Mouse (Mus musculus): ENCODE results near the gene Tead4. TPM values are rescaled to one million over a fixed set of nuclear protein-coding genes. Genes with fewer than 3 reads are reported as not detected.
A peak's percentile ranks its signal among the peaks of the same experiment; 100 is the strongest.
"Not testable (repeated sequence)": the region's sequence is repeated elsewhere in the genome, so short reads cannot be mapped to it uniquely, and the experiment has no call there.

The Tead4 gene
- total RNA-seq (2021), result 4.7 and 5.4 TPM in 2 replicates
- long read RNA-seq, experiment 1, partial matches to known transcripts, result 0 of 1 reads
- long read RNA-seq, experiment 1, other reads (novel, unspliced or antisense), result 0 of 1 reads
- long read RNA-seq, experiment 2, result 0 reads

GRCm38 (mm10) chr6:128300134-128301001 lies at the start of gene Tead4:
Gene Tead4 (minus strand): TSS chr6:128300823.
- peak; percentile 88 for DNase-seq

- no peak for DNase-seq
Measured at GRCm38 (mm10) chr6:128349711-128350110, 49.1 kb upstream of the Tead4 start.

- no peak for DNase-seq
Measured at GRCm38 (mm10) chr6:128346782-128347181, 46.2 kb upstream of the Tead4 start.

- DNase-seq, result no peak
Measured at GRCm38 (mm10) chr6:128345623-128346022, 45.0 kb upstream of the Tead4 start.

GRCm38 (mm10) chr6:128341956-128342723 lies 41.5 kb upstream of the Tead4 start:
- no peak for DNase-seq

- no peak for DNase-seq
Measured at GRCm38 (mm10) chr6:128338876-128339275, 38.3 kb upstream of the Tead4 start.

- DNase-seq, result no peak
Measured at GRCm38 (mm10) chr6:128337467-128337866, 36.8 kb upstream of the Tead4 start.

GRCm38 (mm10) chr6:128334397-128335124 lies 33.9 kb upstream of the Tead4 start:
- DNase-seq, result peak; percentile 82

GRCm38 (mm10) chr6:128318317-128318716 lies 17.7 kb upstream of the Tead4 start:
- peak; percentile 75 for DNase-seq

- DNase-seq, result no peak
Measured at GRCm38 (mm10) chr6:128315597-128315996, 15.0 kb upstream of the Tead4 start.

GRCm38 (mm10) chr6:128314796-128315195 lies 14.2 kb upstream of the Tead4 start:
- no peak for DNase-seq

GRCm38 (mm10) chr6:128308311-128308710 lies 7.7 kb upstream of the Tead4 start:
- peak; percentile 70 for DNase-seq

GRCm38 (mm10) chr6:128304801-128305200 lies 4.2 kb upstream of the Tead4 start:
- no peak for DNase-seq

- DNase-seq, result not testable (repeated sequence)
Measured at GRCm38 (mm10) chr6:128302640-128303039, 2.0 kb upstream of the Tead4 start.

GRCm38 (mm10) chr6:128301891-128302290 lies 1.3 kb upstream of the Tead4 start:
- DNase-seq, result no peak

- DNase-seq, result no peak
Measured at GRCm38 (mm10) chr6:128301458-128301857, 835 bp upstream of the Tead4 start.

GRCm38 (mm10) chr6:128299292-128300133 lies 1.1 kb downstream of the Tead4 start:
- no peak for DNase-seq

- DNase-seq, result no peak
Measured at GRCm38 (mm10) chr6:128298246-128298645, 2.4 kb downstream of the Tead4 start.

GRCm38 (mm10) chr6:128296750-128297393 lies 3.8 kb downstream of the Tead4 start:
- DNase-seq, result no peak

GRCm38 (mm10) chr6:128295876-128296749 lies 4.5 kb downstream of the Tead4 start:
- DNase-seq, result peak; percentile 72

Measured in adrenal gland, postnatal 14 days (tissue).